Mouse (Mus musculus): ENCODE results near the gene Rdm1.

Gene Rdm1

GRCm38 (mm10) chr11:101681968-101682367 is 55.0 kb downstream of the Rdm1 start:
- DNase-seq, result no peak

GRCm38 (mm10) chr11:101682410-101682960 is 55.5 kb downstream of the Rdm1 start:
- DNase-seq, result no peak
